Mouse (Mus musculus) embryo, embryonic 11 days (tissue): ENCODE results near the gene Wdfy2.
A peak's percentile ranks its signal among the peaks of the same experiment; 100 is the strongest.

Experiments used
- DNase-seq: peaks from one replicate; pipeline ENCODE4 v3.0.0-alpha.2; 2015

Wdfy2 gene

GRCm38 (mm10) chr14:62939435-62939834 lies 102.0 kb downstream of the Wdfy2 start:
- DNase-seq: no peak

GRCm38 (mm10) chr14:62940383-62941074 lies 103.1 kb downstream of the Wdfy2 start:
- DNase-seq: no peak

GRCm38 (mm10) chr14:62946794-62947193 lies 109.3 kb downstream of the Wdfy2 start:
- no peak for DNase-seq

GRCm38 (mm10) chr14:62956091-62956490 lies 118.6 kb downstream of the Wdfy2 start:
- DNase-seq: no peak

GRCm38 (mm10) chr14:62963632-62964031 lies 126.2 kb downstream of the Wdfy2 start:
- no peak for DNase-seq

- peak; percentile 12 for DNase-seq
These were observed 127.9 kb downstream of the Wdfy2 start for GRCm38 (mm10) chr14:62965342-62965741.

- DNase-seq: peak; percentile 61
These were observed 128.5 kb downstream of the Wdfy2 start for GRCm38 (mm10) chr14:62965811-62966520.

- DNase-seq: peak; percentile 82
These were observed 137.6 kb downstream of the Wdfy2 start for GRCm38 (mm10) chr14:62975046-62975445.

- DNase-seq: no peak
These were observed 142.3 kb downstream of the Wdfy2 start for GRCm38 (mm10) chr14:62979815-62980214.

GRCm38 (mm10) chr14:62984410-62984809 lies 146.9 kb downstream of the Wdfy2 start, which contains the start of gene Defb48:
Gene Defb48, minus strand, starts transcription at chr14:62984510.
- DNase-seq: no peak

GRCm38 (mm10) chr14:62991271-62991670 lies 153.8 kb downstream of the Wdfy2 start:
- no peak for DNase-seq

- DNase-seq: no peak
These were observed 154.5 kb downstream of the Wdfy2 start for GRCm38 (mm10) chr14:62991849-62992510.

- DNase-seq: no peak
These were observed 160.3 kb downstream of the Wdfy2 start, which contains the start of gene Defb47 for GRCm38 (mm10) chr14:62997777-62998176. Gene Defb47, plus strand, starts transcription at chr14:62998077.

- no peak for DNase-seq
These were observed 161.5 kb downstream of the Wdfy2 start for GRCm38 (mm10) chr14:62998977-62999376.

- no peak for DNase-seq
These were observed 165.1 kb downstream of the Wdfy2 start for GRCm38 (mm10) chr14:63002588-63002987.
